Mouse (Mus musculus) urinary bladder, postnatal 36 days (tissue): ENCODE measurements around the gene Ugt1a10.
"Not testable (repeated sequence)": the region's sequence is repeated elsewhere in the genome, so short reads cannot be mapped to it uniquely, and the experiment has no call there.

Source experiments
- DNase-seq, 2 experiments: peaks; one replicate each; pipeline ENCODE4 v3.0.0; 2022; ENCODE audit warnings: low spot score in 2 of 2, mixed read lengths in 1 of 2

Gene Ugt1a10

GRCm38 (mm10) chr1:88094941-88095492 lies 39.8 kb downstream of the Ugt1a10 start, which contains the start of gene Ugt1a7c:
Ugt1a7c (plus strand) TSS chr1:88095062.
- DNase-seq, result peak; percentile 55 to 65

- not testable (repeated sequence) for DNase-seq
Measured at GRCm38 (mm10) chr1:88098546-88098945, 43.4 kb downstream of the Ugt1a10 start.

GRCm38 (mm10) chr1:88099691-88100090 lies 44.5 kb downstream of the Ugt1a10 start:
- not testable (repeated sequence) for DNase-seq

- peak in 1 of 2 experiments; percentile 72 for DNase-seq
Measured at GRCm38 (mm10) chr1:88103019-88103418, 47.8 kb downstream of the Ugt1a10 start, which contains the start of gene Ugt1a6b. Ugt1a6b (plus strand) TSS chr1:88103252.

- DNase-seq, result not testable (repeated sequence)
Measured at GRCm38 (mm10) chr1:88103697-88104468, 48.7 kb downstream of the Ugt1a10 start.

GRCm38 (mm10) chr1:88104667-88105430 lies 49.7 kb downstream of the Ugt1a10 start:
- no peak for DNase-seq

GRCm38 (mm10) chr1:88105656-88106055 lies 50.5 kb downstream of the Ugt1a10 start:
- DNase-seq, result no peak

- not testable (repeated sequence) for DNase-seq
Measured at GRCm38 (mm10) chr1:88109027-88109557, 53.9 kb downstream of the Ugt1a10 start.

- DNase-seq, result not testable (repeated sequence)
Measured at GRCm38 (mm10) chr1:88109604-88110003, 54.4 kb downstream of the Ugt1a10 start.

- not testable (repeated sequence) for DNase-seq
Measured at GRCm38 (mm10) chr1:88112769-88113168, 57.6 kb downstream of the Ugt1a10 start.

GRCm38 (mm10) chr1:88120550-88120949 lies 65.4 kb downstream of the Ugt1a10 start:
- DNase-seq, result not testable (repeated sequence)

- DNase-seq, result not testable (repeated sequence)
Measured at GRCm38 (mm10) chr1:88121521-88121920, 66.3 kb downstream of the Ugt1a10 start.

- not testable (repeated sequence) for DNase-seq
Measured at GRCm38 (mm10) chr1:88125827-88126360, 70.7 kb downstream of the Ugt1a10 start.

GRCm38 (mm10) chr1:88129091-88129490 lies 73.9 kb downstream of the Ugt1a10 start:
- not testable (repeated sequence) for DNase-seq

GRCm38 (mm10) chr1:88130223-88130622 lies 75.0 kb downstream of the Ugt1a10 start:
- not testable (repeated sequence) for DNase-seq

- no peak for DNase-seq
Measured at GRCm38 (mm10) chr1:88133908-88134456, 78.8 kb downstream of the Ugt1a10 start.

- DNase-seq, result peak; percentile 73 to 83
Measured at GRCm38 (mm10) chr1:88134457-88135011, 79.3 kb downstream of the Ugt1a10 start, which contains the start of gene Ugt1a6a. Ugt1a6a (plus strand) TSS chr1:88134809.

- DNase-seq, result not testable (repeated sequence)
Measured at GRCm38 (mm10) chr1:88135229-88135904, 80.2 kb downstream of the Ugt1a10 start.

- DNase-seq, result no peak
Measured at GRCm38 (mm10) chr1:88136646-88137045, 81.5 kb downstream of the Ugt1a10 start.

- no peak for DNase-seq
Measured at GRCm38 (mm10) chr1:88137264-88137663, 82.1 kb downstream of the Ugt1a10 start.
